Mouse (Mus musculus): ENCODE data around the gene Tubgcp5.

The Tubgcp5 gene

GRCm38 (mm10) chr7:55855597-55855996 lies 61.6 kb downstream of the Tubgcp5 start:
- no peak for DNase-seq

GRCm38 (mm10) chr7:55856741-55857140 lies 62.8 kb downstream of the Tubgcp5 start:
- DNase-seq, result no peak

- DNase-seq, result no peak
Observed at GRCm38 (mm10) chr7:55857729-55858128, 63.8 kb downstream of the Tubgcp5 start.

- DNase-seq, result no peak
Observed at GRCm38 (mm10) chr7:55858836-55859517, 65.0 kb downstream of the Tubgcp5 start.

DNA sequence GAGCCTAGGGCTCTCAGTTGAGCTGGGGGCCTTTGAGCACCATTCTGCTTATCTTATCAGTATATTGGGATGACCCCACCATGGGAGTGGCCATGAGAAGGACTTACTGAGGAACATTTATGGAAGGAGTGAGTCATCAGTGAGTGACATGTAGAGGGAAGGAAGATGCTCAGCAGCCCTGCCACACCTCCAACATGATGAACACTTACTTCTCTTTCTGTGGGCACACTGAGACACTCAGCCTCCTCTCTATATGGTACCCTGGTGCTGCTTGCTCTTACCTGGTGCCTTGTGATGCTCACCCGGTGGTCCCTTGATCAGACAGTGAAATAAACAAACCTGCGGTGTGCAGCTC lies 65.5 kb downstream of the Tubgcp5 start:
- no peak for DNase-seq

DNA sequence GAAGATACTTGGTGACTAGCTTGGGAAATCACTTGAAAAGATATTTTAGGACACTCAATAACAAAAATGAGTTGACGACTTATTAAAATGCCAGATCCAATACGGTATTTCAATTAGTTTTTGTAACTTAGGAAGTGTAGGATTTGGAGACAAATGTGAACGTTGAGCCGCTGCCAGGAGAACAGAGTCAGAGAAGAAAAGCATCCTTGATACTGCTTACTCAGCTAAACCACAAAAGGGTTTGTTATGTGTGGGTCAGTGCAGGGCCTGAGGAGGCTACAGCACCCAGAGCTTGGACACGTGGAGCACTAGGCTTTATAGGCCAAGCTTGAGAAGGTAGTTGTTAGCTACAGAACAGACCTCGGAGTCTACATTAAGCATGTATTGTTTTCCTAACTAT lies 66.0 kb downstream of the Tubgcp5 start:
- no peak for DNase-seq

- no peak for DNase-seq
Observed at GRCm38 (mm10) chr7:55861175-55861574, 67.2 kb downstream of the Tubgcp5 start.

DNA sequence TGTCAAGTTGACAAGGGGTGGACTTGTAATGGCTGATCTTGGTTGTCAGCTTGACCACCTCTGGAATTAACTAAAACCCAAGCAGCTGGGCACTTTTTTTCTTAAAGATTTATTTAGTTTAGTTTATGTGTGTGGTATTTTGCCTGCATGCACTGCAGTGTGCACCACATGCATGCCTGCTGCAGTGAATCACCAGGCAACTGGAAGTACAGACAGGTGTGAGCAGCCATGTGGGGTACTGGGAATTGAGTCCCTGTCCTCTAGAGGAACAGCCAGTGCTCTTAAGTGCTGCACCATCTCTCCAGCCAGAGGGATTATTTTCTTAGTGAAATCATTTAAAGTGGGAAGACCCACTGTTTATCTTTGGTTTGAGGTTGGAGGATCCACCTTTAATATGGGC lies 71.1 kb downstream of the Tubgcp5 start:
- no peak for DNase-seq

DNA sequence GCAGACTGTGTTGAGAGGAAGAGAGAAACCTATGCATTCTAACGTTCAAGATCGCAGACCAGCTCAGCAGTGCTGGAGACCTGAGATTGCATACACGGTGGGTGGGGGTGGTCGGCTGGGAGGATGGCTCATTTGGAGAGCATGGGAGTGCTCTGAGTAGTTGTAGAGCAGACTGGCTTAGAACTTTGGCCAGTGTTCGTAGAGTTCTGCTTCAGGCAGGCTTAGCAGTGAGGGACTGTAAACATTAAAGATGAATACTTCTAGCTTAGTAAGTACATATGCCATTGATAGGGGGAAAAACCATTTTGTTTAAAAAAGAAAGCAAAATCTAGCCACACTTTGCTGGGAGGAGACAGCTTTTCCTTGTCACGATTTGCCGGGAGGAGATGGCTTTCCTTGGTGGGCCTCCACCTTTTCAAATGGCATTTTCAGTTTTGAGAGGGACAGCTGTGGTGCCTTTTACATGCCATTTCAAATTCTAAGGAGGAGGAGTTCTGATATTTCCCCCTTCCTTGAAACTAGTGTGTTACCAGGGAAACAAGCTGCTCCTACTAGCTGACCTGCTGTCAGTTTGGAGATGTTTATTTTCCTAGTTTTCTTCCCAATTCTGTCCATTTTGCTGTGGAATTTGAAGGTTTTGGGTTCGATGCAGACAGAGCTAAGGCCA lies 71.9 kb downstream of the Tubgcp5 start:
- DNase-seq, result no peak

DNA sequence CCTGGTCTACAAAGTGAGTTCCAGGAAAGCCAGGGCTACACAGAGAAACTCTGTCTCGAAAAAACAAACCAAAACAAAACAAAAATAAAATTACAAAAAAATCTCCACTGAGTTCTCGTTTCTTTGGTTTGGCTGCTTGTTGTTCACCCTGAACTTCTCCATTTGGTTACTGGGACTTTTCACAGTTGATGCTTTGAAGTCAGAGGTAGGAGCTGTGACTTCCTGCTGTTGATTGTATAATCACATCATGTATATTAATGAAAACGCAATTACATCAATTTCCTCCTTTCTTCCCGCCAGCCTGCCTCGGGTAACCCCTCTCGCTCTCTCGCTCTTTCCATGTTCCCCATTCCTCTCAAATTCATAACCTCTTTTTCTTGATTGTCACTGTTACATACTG lies 74.3 kb downstream of the Tubgcp5 start:
- no peak for DNase-seq

- DNase-seq, result no peak
Observed at GRCm38 (mm10) chr7:55869220-55869619, 75.3 kb downstream of the Tubgcp5 start.

DNA sequence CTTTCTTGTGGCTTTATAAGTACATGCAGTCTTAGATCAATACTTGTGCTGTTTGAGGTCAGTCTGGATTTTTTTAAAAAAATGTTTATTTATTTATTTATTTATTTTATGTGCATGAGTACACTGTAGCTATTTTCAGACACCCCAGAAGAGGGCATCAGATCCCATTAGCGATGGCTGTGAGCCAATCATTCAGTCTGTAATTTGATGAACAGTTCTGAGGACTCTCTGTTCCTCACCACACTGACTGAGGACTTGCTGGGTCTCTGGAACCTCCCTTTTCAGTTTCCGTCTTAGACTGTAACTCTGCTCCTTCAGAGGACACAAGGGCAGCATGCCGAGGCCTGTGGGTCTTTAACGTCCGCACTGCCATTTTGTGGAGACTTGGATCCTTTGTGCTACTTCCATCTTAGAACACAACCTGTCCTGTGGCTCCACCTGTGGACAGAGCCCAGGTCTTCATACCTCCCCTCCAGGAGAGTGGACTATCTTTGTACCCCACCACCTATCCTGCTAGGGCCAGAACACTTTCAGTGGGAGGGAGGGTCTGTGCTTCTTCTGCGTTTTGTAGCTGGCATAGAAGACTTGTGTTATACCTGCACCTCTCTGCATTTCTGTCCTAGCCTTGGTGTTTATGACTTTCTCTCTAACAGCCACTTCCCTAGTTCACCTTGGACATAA lies 76.5 kb downstream of the Tubgcp5 start:
- DNase-seq, result no peak

- no peak for DNase-seq
Observed at GRCm38 (mm10) chr7:55871476-55871875, 77.5 kb downstream of the Tubgcp5 start.

DNA sequence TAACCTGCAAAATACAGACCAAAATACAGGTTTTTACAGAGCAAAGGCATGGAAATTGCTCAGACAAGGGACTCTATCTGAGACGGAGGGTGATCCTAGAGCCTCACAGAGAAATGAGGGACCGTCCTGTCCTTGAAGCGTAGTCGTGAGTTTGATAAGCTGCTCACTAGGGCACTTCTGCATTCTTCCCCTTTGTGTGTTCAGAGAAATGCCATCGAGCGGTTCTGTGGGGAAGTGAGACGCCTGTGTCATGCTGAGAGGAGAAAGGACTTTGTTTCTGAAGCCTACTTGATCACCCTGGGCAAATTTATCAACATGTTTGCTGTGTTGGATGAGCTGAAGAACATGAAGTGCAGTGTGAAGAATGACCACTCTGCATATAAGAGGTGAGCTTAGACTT lies 80.7 kb downstream of the Tubgcp5 start:
- no peak for DNase-seq

DNA sequence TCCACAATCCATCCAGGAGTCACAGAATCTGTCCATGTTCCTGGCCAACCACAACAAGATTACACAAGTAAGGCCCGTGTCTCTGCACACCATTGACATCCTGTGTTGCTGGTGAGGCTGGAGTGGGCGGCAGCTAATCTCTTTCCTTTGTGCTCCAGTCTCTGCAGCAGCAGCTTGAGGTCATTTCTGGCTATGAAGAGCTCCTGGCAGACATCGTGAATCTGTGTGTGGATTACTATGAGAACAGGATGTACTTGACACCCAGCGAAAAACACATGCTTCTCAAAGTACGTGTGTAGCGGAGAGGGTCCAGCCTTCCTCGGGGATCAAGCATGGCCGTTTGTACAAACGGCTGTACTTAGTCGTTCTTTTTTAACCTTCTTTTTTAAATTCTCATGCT lies 83.8 kb downstream of the Tubgcp5 start:
- DNase-seq, result no peak

DNA sequence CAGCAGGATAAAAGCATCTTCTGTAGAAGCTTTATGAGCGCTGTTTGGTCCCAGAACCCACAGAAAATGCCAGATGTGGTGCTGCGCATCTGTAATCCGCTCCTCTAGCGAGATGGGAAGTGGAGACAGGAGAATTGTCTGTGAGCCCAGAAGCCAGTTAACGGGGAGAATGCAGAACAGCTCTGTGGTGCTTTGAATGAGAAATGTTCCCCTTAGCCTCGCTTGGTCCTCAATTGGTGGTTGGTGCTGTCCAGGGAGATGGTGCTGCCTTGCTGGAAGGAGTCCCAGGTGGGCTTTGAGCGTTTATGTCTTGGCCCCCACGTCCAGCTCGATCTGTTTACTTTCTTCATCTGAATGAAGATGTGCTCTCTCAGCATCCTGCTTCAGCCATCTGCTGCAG lies 86.9 kb downstream of the Tubgcp5 start:
- no peak for DNase-seq
